Mouse (Mus musculus): ENCODE data around the gene Ms4a4c.
"Not testable (repeated sequence)": the region's sequence is repeated elsewhere in the genome, so short reads cannot be mapped to it uniquely, and the experiment has no call there.

- TF ChIP-seq POLR2A (IDR thresholded peaks at IDR 0.05; ENCODE audit: insufficient read length, low read depth); MYOG (IDR thresholded peaks at IDR 0.05; ENCODE audit: control insufficient read depth in 1 of 3, insufficient read depth in 1 of 3, insufficient read length in 2 of 3, low read depth in 2 of 3); SRF (IDR thresholded peaks at IDR 0.05; ENCODE audit: control insufficient read depth, insufficient read length, low read depth); TCF12 (IDR thresholded peaks at IDR 0.05; ENCODE audit: insufficient read depth, poor library complexity, severe bottlenecking); USF1 (IDR thresholded peaks at IDR 0.05; ENCODE audit: low read depth); POLR2AphosphoS2 (IDR thresholded peaks at IDR 0.05; ENCODE audit: insufficient read length, low read depth); CEBPB (IDR thresholded peaks at IDR 0.05; ENCODE audit: insufficient read depth, poor library complexity, severe bottlenecking); E2F4 (IDR thresholded peaks at IDR 0.05; ENCODE audit: insufficient read depth); MAX (IDR thresholded peaks at IDR 0.05; ENCODE audit: low read depth); MYOD1 (IDR thresholded peaks at IDR 0.05; ENCODE audit: control insufficient read depth in 1 of 3, insufficient read length in 2 of 3, low read depth in 2 of 3): not testable (repeated sequence)
Measured at GRCm38 (mm10) chr19:11464795-11465194, 60.2 kb downstream of the Ms4a4c start.
